Mouse (Mus musculus) c-Kit-positive CD71-positive TER-119-negative erythroid progenitor cells, embryonic 14.5 days (primary cell): Measurements from ENCODE around the gene Ndufs1.
"Not testable (repeated sequence)": the region's sequence is repeated elsewhere in the genome, so short reads cannot be mapped to it uniquely, and the experiment has no call there.

Experiments used
- DNase-seq: peaks from one replicate; pipeline ENCODE4 v3.0.0-alpha.2; 2013; ENCODE audit warnings: low read depth

The Ndufs1 gene

GRCm38 (mm10) chr1:63176604-63177421 lies at the start of gene Ndufs1, which contains the start of gene Eef1b2:
Gene Ndufs1, minus strand, starts transcription at chr1:63176833.
Gene Eef1b2, plus strand, starts transcription at chr1:63176825.
- peak; percentile 96 for DNase-seq

- no peak for DNase-seq
These were observed 49.3 kb upstream of the Ndufs1 start for GRCm38 (mm10) chr1:63225890-63226289.

GRCm38 (mm10) chr1:63225009-63225408 lies 48.4 kb upstream of the Ndufs1 start:
- DNase-seq, result no peak

- DNase-seq, result no peak
These were observed 42.6 kb upstream of the Ndufs1 start for GRCm38 (mm10) chr1:63219277-63219676.

GRCm38 (mm10) chr1:63214631-63215030 lies 38.0 kb upstream of the Ndufs1 start:
- no peak for DNase-seq

- no peak for DNase-seq
These were observed 37.6 kb upstream of the Ndufs1 start, which contains the start of gene Gpr1 for GRCm38 (mm10) chr1:63214271-63214558. Gene Gpr1, minus strand, starts transcription at chr1:63214543.

GRCm38 (mm10) chr1:63213478-63214270 lies 37.0 kb upstream of the Ndufs1 start:
- no peak for DNase-seq

- no peak for DNase-seq
These were observed 33.4 kb upstream of the Ndufs1 start for GRCm38 (mm10) chr1:63209861-63210529.

- no peak for DNase-seq
These were observed 31.0 kb upstream of the Ndufs1 start for GRCm38 (mm10) chr1:63207607-63208006.

- DNase-seq, result no peak
These were observed 28.2 kb upstream of the Ndufs1 start for GRCm38 (mm10) chr1:63204660-63205394.

- no peak for DNase-seq
These were observed 27.5 kb upstream of the Ndufs1 start for GRCm38 (mm10) chr1:63203950-63204659.

GRCm38 (mm10) chr1:63203471-63203870 lies 26.8 kb upstream of the Ndufs1 start:
- no peak for DNase-seq

GRCm38 (mm10) chr1:63201672-63202071 lies 25.0 kb upstream of the Ndufs1 start:
- no peak for DNase-seq

GRCm38 (mm10) chr1:63200322-63200721 lies 23.7 kb upstream of the Ndufs1 start:
- no peak for DNase-seq

- DNase-seq, result no peak
These were observed 22.8 kb upstream of the Ndufs1 start for GRCm38 (mm10) chr1:63199387-63199786.

GRCm38 (mm10) chr1:63195848-63196512 lies 19.3 kb upstream of the Ndufs1 start:
- DNase-seq, result no peak

GRCm38 (mm10) chr1:63192306-63193065 lies 15.9 kb upstream of the Ndufs1 start:
- no peak for DNase-seq

GRCm38 (mm10) chr1:63190851-63191250 lies 14.2 kb upstream of the Ndufs1 start:
- no peak for DNase-seq

GRCm38 (mm10) chr1:63188536-63188935 lies 11.9 kb upstream of the Ndufs1 start:
- no peak for DNase-seq

GRCm38 (mm10) chr1:63185430-63185829 lies 8.8 kb upstream of the Ndufs1 start:
- DNase-seq, result not testable (repeated sequence)
